Mouse (Mus musculus) kidney, adult 18-20 months (tissue): ENCODE results near the gene Gm6676.
"Not testable (repeated sequence)": the region's sequence is repeated elsewhere in the genome, so short reads cannot be mapped to it uniquely, and the experiment has no call there.

Source experiments
- DNase-seq: peaks from one replicate; pipeline ENCODE4 v3.0.0; 2021

Gene Gm6676

DNA sequence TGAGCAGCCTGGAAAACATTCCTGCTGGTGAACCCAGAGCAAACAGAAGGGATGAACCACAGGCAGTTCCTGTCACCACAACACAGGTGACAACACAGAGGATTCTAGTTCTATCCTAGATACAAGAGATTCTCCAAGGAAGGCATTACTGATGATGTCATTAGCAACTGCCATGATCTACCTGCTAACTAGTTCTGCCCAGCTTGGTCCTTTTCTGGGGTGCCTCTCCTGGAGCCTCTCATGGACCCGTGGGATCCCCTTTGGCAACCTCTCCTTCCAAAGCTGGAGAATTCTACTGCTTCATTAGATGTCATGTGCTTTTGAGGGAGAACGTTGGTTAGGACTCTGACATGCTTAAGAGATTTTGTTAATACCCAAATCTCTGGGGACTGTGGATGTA, at the start of gene Gm6676:
Gm6676 (minus strand) TSS at position 101 of the 400 bp plus-strand sequence.
- not testable (repeated sequence) for DNase-seq

GRCm38 (mm10) chr14:7174483-7174971, 49.3 kb upstream of the Gm6676 start, which contains the start of gene Gm3512:
Gene Gm3512 (minus strand): TSS chr14:7174533.
- peak; percentile 1 for DNase-seq

- DNase-seq, result not testable (repeated sequence)
These were observed 19.9 kb downstream of the Gm6676 start for GRCm38 (mm10) chr14:7105124-7105802.

GRCm38 (mm10) chr14:7100521-7100920, 24.7 kb downstream of the Gm6676 start, which contains the start of gene Gm3696:
Gene Gm3696 (minus strand): TSS chr14:7100621.
- DNase-seq, result not testable (repeated sequence)
